Mouse (Mus musculus): ENCODE data around the gene Scn2b. TPM values are rescaled to one million over a fixed set of nuclear protein-coding genes. Genes with fewer than 3 reads are reported as not detected.

Gene Scn2b
- polyA plus RNA-seq, 1 experiment, result not detected

DNA sequence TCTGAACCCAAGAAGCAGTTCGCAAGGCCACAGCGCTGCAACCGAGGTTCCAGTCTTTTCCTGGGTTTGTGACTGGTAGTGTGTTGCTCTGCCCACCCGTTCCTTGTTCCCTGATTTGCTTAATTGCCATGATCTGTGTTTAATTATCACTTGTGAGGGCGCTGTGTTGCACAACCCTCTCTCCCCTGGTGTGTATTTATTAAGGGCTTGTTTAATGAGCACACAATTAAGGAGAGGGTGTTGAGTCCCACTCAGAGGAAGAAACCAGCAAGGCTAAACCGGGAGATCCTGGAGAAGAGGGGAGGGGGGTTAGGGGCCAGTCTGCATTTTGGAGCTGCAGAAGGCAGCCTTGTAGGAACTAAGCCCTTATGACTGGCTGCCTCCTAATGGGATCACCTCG lies 23.4 kb downstream of the Scn2b start:
- Histone ChIP-seq H3K4me3 (no peak overlapping the region), H3ac (ENCODE audit: control insufficient read depth, insufficient read length) (no peak overlapping the region), H3K79me2 (ENCODE audit: control insufficient read depth, insufficient read depth) (no peaks in the 10 kb centered on the region), H3K36me3 (ENCODE audit: control insufficient read depth, insufficient read depth) (no peaks in the 10 kb centered on the region), H3K27me3 (ENCODE audit: control insufficient read depth, insufficient read depth, insufficient read length) (peaks cover 92% of the 10 kb centered on the region), H3K4me2 (ENCODE audit: low read depth) (no peak overlapping the region)
- TF ChIP-seq POLR2AphosphoS2 (IDR thresholded peaks at IDR 0.05; ENCODE audit: insufficient read length, low read depth) (no peak), TCF12 (IDR thresholded peaks at IDR 0.05; ENCODE audit: insufficient read depth, poor library complexity, severe bottlenecking) (no peak), MYOD1 (IDR thresholded peaks at IDR 0.05; ENCODE audit: control insufficient read depth in 1 of 3, insufficient read length in 2 of 3, low read depth in 2 of 3) (no peak)

DNA sequence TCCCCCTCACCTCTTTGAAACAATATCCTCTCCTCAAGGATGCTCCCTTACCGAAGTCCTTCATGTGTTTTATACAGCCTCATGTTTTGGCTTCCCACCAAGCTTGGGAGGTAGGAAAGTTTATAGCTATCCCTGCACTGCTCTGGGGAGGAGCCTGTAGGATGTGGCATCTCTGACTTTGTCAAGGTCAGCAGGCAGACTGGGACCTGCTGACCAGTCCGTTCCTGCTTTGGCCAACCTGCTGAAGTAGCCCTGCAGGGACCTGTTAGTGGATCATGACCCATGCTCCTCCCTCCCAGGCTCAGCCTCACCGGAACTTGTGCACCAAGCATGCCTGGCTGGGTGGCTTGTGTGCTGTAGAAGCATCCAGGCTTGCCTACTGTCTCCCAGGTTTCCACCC lies 25.1 kb downstream of the Scn2b start:
- Histone ChIP-seq H3K27me3 (ENCODE audit: control insufficient read depth, insufficient read depth, insufficient read length) (peaks cover 80% of the 10 kb centered on the region), H3K79me2 (ENCODE audit: control insufficient read depth, insufficient read depth) (no peaks in the 10 kb centered on the region), H3K4me3 (no peak overlapping the region), H3K36me3 (ENCODE audit: control insufficient read depth, insufficient read depth) (no peaks in the 10 kb centered on the region), H3K4me2 (ENCODE audit: low read depth) (no peak overlapping the region), H3ac (ENCODE audit: control insufficient read depth, insufficient read length) (no peak overlapping the region)
- TF ChIP-seq MAX (IDR thresholded peaks at IDR 0.05; ENCODE audit: low read depth) (no peak), POLR2A (IDR thresholded peaks at IDR 0.05; ENCODE audit: insufficient read length, low read depth) (no peak), E2F4 (IDR thresholded peaks at IDR 0.05; ENCODE audit: insufficient read depth) (no peak), REST (IDR thresholded peaks at IDR 0.05; ENCODE audit: insufficient read depth, insufficient read length) (no peak), CEBPB (IDR thresholded peaks at IDR 0.05; ENCODE audit: insufficient read depth, poor library complexity, severe bottlenecking) (no peak), SRF (IDR thresholded peaks at IDR 0.05; ENCODE audit: control insufficient read depth, insufficient read length, low read depth) (no peak), MYOG (IDR thresholded peaks at IDR 0.05; ENCODE audit: control insufficient read depth in 1 of 3, insufficient read depth in 1 of 3, insufficient read length in 2 of 3, low read depth in 2 of 3) (no peak)

DNA sequence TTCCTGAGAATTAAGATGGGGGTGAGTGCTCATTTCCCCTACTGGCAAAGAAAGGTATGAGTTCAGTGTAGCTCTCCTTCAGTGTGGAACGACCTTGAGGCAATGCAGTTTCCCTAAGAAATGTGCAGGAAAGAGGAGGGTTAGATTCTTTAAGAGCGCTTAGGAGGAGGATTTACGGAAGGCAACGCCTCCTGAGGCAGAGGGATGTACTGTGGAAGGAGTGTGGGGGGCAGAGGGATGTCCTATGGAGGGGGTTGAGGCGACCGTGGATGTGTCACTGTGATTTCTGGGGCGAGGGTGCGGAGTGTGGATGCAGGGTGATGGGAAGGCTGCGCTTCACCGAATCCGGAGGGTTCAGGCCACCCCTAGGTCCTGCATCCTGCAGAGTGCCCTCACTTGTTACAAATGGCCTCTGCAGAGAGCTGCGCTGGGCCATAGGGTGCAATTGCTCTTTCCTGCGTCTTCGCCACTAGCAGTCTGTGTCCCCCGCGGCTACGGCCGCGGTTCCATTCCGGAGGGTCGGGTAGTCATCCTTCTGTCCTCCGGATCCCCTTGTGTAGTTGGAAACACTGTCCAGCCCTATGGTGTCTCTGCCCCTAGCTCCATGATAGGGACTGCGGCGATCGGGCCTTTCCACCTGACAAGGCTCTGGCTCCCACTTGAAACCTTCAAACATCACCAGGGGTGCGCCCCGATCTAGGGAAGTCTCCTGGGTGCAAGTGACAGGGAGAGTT lies 28.1 kb downstream of the Scn2b start:
- H3K27me3 ChIP-seq (ENCODE audit: control insufficient read depth, insufficient read depth, insufficient read length), result peaks cover 79% of the 10 kb centered on the region
- TF ChIP-seq TCF12 (IDR thresholded peaks at IDR 0.05; ENCODE audit: insufficient read depth, poor library complexity, severe bottlenecking) (no peak), E2F4 (IDR thresholded peaks at IDR 0.05; ENCODE audit: insufficient read depth) (no peak), SRF (IDR thresholded peaks at IDR 0.05; ENCODE audit: control insufficient read depth, insufficient read length, low read depth) (no peak), MYOG (IDR thresholded peaks at IDR 0.05; ENCODE audit: control insufficient read depth in 1 of 3, insufficient read depth in 1 of 3, insufficient read length in 2 of 3, low read depth in 2 of 3) (no peak), MAX (IDR thresholded peaks at IDR 0.05; ENCODE audit: low read depth) (no peak), CEBPB (IDR thresholded peaks at IDR 0.05; ENCODE audit: insufficient read depth, poor library complexity, severe bottlenecking) (no peak), USF1 (IDR thresholded peaks at IDR 0.05; ENCODE audit: low read depth) (no peak), POLR2AphosphoS2 (IDR thresholded peaks at IDR 0.05; ENCODE audit: insufficient read length, low read depth) (no peak)
- no peak overlapping the region for H3K4me3 ChIP-seq
- H3ac ChIP-seq (ENCODE audit: control insufficient read depth, insufficient read length), result no peak overlapping the region
- H3K36me3 ChIP-seq (ENCODE audit: control insufficient read depth, insufficient read depth), result no peaks in the 10 kb centered on the region
- H3K4me2 ChIP-seq (ENCODE audit: low read depth), result no peak overlapping the region
- no peaks in the 10 kb centered on the region for H3K79me2 ChIP-seq (ENCODE audit: control insufficient read depth, insufficient read depth)

DNA sequence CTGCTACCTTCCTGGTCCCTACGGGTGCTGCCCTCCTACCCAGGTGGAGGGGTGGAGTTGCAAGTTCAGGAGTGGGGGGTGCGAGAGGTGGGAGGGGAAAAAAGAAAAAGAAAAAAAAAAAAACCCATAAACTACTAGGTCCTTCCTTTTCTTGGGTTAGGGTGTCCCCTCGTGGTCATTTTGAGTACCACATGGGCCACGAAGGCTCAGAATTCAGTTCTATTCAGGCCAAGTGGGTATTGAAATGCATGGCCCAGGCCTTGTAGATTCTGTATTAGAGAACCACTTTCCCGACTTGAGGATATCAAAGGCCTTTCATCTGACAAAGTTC lies 28.6 kb downstream of the Scn2b start:
- H3K79me2 ChIP-seq (ENCODE audit: control insufficient read depth, insufficient read depth), result no peaks in the 10 kb centered on the region
- no peak overlapping the region for H3K4me2 ChIP-seq (ENCODE audit: low read depth)
- TF ChIP-seq REST (IDR thresholded peaks at IDR 0.05; ENCODE audit: insufficient read depth, insufficient read length) (no peak), POLR2A (IDR thresholded peaks at IDR 0.05; ENCODE audit: insufficient read length, low read depth) (no peak), TCF12 (IDR thresholded peaks at IDR 0.05; ENCODE audit: insufficient read depth, poor library complexity, severe bottlenecking) (no peak), E2F4 (IDR thresholded peaks at IDR 0.05; ENCODE audit: insufficient read depth) (no peak), SRF (IDR thresholded peaks at IDR 0.05; ENCODE audit: control insufficient read depth, insufficient read length, low read depth) (no peak), TCF3 (IDR thresholded peaks at IDR 0.05; ENCODE audit: insufficient read length, low read depth) (no peak), USF1 (IDR thresholded peaks at IDR 0.05; ENCODE audit: low read depth) (no peak)
- peaks cover 79% of the 10 kb centered on the region for H3K27me3 ChIP-seq (ENCODE audit: control insufficient read depth, insufficient read depth, insufficient read length)
- no peaks in the 10 kb centered on the region for H3K36me3 ChIP-seq (ENCODE audit: control insufficient read depth, insufficient read depth)
- no peak overlapping the region for H3ac ChIP-seq (ENCODE audit: control insufficient read depth, insufficient read length)
- H3K4me3 ChIP-seq, result no peak overlapping the region

DNA sequence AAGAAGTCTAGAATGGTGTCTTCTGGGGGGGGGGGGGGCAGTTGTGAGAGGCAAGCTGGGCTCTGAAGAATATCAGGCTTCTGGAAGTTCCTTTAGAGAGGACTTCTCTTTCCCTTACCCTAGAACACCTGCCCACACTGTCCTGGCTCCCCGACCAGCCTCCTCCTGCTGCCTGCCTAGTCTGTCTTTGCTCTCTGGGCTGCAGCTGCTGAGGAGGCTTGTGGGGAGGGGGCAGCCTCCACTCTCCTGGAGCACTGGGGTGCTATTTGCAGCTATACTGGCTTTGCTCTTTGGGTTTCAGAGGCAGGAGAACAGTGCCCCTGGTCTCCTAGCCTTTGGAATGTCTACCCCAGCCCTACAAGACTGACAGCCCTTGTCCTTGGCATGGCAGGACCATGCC lies 33.4 kb downstream of the Scn2b start:
- Histone ChIP-seq H3K79me2 (ENCODE audit: control insufficient read depth, insufficient read depth) (no peaks in the 10 kb centered on the region), H3K4me3 (no peak overlapping the region), H3K36me3 (ENCODE audit: control insufficient read depth, insufficient read depth) (no peaks in the 10 kb centered on the region), H3K27me3 (ENCODE audit: control insufficient read depth, insufficient read depth, insufficient read length) (peaks cover 54% of the 10 kb centered on the region), H3K4me2 (ENCODE audit: low read depth) (no peak overlapping the region), H3ac (ENCODE audit: control insufficient read depth, insufficient read length) (no peak overlapping the region)
- TF ChIP-seq CEBPB (IDR thresholded peaks at IDR 0.05; ENCODE audit: insufficient read depth, poor library complexity, severe bottlenecking) (no peak), USF1 (IDR thresholded peaks at IDR 0.05; ENCODE audit: low read depth) (no peak), SRF (IDR thresholded peaks at IDR 0.05; ENCODE audit: control insufficient read depth, insufficient read length, low read depth) (no peak), MAX (IDR thresholded peaks at IDR 0.05; ENCODE audit: low read depth) (no peak), MYOG (IDR thresholded peaks at IDR 0.05; ENCODE audit: control insufficient read depth in 1 of 3, insufficient read depth in 1 of 3, insufficient read length in 2 of 3, low read depth in 2 of 3) (no peak), MYOD1 (IDR thresholded peaks at IDR 0.05; ENCODE audit: control insufficient read depth in 1 of 3, insufficient read length in 2 of 3, low read depth in 2 of 3) (no peak), E2F4 (IDR thresholded peaks at IDR 0.05; ENCODE audit: insufficient read depth) (no peak), POLR2A (IDR thresholded peaks at IDR 0.05; ENCODE audit: insufficient read length, low read depth) (no peak), TCF12 (IDR thresholded peaks at IDR 0.05; ENCODE audit: insufficient read depth, poor library complexity, severe bottlenecking) (no peak)

Data from myocyte (in vitro differentiated cells).